Mouse (Mus musculus): ENCODE data around the gene Barx2. TPM values are rescaled to one million over a fixed set of nuclear protein-coding genes. Genes with fewer than 3 reads are reported as not detected.
"Not testable (repeated sequence)": the region's sequence is repeated elsewhere in the genome, so short reads cannot be mapped to it uniquely, and the experiment has no call there.

Gene Barx2
- total RNA-seq (2021), result 1 to 10 TPM; 5.8 to 7.4 TPM

GRCm38 (mm10) chr9:31912921-31913738, at the start of gene Barx2:
TSS of gene Barx2 (minus strand) at chr9:31913462.
- peak; percentile 81 to 84 for DNase-seq (ENCODE audit: low spot score in 2 of 2)
- intact Hi-C loops (cut with DNase I), result loop anchor here (2.0 to 5.0 kb wide), 3 partner anchors 54 to 336 kb away; no protein-coding TSS in a partner anchor

GRCm38 (mm10) chr9:31962265-31962664, 49.0 kb upstream of the Barx2 start:
- intact Hi-C loops (cut with DNase I), result no loop called here
- DNase-seq (ENCODE audit: low spot score in 2 of 2), result peak in 1 of 2 experiments; percentile 19

GRCm38 (mm10) chr9:31960488-31960887, 47.2 kb upstream of the Barx2 start:
- DNase-seq (ENCODE audit: low spot score in 2 of 2), result no peak
- intact Hi-C loops (cut with DNase I), result no loop called here

DNA sequence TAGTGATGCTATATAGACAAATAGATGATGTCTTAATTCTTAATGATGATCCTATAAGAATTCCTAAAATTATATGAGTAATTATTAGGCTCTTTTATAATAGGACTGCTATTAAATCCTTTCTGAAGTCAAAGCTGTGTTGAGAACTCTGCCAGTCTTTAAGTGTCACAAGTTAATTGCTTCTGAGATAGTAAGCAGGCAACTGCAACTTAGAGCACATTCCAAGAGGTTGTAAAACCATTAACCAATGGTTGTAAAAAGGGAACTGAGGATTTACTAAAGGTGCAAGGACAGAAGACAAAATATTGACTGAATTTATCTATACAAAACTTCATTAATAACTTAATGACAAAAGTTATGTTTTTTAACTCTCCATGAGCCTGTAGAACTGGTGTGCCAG, 44.9 kb upstream of the Barx2 start:
- intact Hi-C loops (cut with DNase I), result no loop called here
- no peak for DNase-seq (ENCODE audit: low spot score in 2 of 2)

GRCm38 (mm10) chr9:31950506-31950905, 37.2 kb upstream of the Barx2 start:
- intact Hi-C loops (cut with DNase I), result no loop called here
- DNase-seq (ENCODE audit: low spot score in 2 of 2), result no peak

DNA sequence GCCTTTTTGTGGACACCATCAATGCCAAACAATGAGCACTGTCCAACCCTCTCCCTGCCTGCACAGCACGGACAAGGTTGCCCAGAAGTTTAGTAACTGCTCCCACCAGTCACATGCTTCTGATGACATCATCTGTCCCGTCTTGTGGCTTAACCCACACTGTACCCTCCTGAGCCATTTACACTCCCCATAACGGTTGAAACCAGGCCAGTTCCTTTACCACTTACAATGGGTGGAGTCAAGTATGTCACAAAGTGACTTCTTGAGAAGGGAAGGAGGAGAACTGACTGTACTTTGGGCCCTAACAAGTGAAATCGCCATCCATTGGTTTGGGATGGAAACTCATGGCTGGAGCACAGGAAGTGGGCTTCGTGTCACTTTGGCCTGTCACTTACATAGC, 35.8 kb upstream of the Barx2 start:
- intact Hi-C loops (cut with DNase I), result loop anchor here (5.0 to 10.0 kb wide), 3 partner anchors 206 to 403 kb away; no protein-coding TSS in a partner anchor

DNA sequence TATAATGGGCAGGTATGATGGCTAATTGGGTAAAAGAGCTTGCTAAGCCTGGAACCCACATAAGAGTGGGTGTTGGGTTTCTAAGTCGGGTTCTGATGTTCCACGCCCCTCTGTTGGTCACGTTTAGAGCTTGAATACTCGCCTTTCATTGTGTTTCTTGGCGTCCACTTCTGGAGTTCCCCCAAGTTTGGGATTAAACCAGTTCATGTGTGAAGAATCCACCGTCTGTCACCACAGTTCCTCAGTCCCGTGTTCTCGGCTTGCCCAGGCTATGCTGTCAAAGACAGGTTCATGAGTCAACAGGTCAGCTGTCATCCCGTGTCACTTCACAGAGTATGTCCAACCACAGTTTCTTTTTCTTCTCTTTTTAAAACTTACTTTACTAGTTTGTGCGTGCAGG, 33.8 kb upstream of the Barx2 start:
- intact Hi-C loops (cut with DNase I), result loop anchor here (5.0 to 10.0 kb wide), 3 partner anchors 208 to 405 kb away; no protein-coding TSS in a partner anchor
- DNase-seq (ENCODE audit: low spot score in 2 of 2), result no peak

More for the DNA sequence above, 35.8 kb upstream of the Barx2 start:
- no peak for DNase-seq (ENCODE audit: low spot score in 2 of 2)

DNA sequence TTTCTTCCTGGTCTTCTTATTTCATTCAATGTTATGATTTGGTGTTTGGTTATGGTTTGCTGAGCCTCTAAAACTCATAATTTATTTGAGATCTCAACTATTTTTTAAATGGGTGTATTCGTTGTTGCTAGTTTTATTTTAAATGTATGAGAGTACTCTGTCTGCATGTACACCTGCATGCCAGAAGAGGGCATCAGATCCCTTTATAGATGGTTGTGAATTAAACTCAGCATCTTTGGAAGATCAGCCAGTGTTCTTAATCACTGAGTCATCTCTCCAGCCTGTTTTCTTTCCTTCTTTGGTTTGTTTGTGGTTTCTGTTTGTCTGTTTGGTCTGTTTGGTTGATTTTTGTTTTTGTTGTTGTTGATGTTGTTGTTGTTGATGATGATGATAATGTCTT, 29.1 kb upstream of the Barx2 start:
- intact Hi-C loops (cut with DNase I), result loop anchor here (10.0 kb wide), 1 partner anchor 212 kb away; no protein-coding TSS in a partner anchor
- no peak for DNase-seq (ENCODE audit: low spot score in 2 of 2)

DNA sequence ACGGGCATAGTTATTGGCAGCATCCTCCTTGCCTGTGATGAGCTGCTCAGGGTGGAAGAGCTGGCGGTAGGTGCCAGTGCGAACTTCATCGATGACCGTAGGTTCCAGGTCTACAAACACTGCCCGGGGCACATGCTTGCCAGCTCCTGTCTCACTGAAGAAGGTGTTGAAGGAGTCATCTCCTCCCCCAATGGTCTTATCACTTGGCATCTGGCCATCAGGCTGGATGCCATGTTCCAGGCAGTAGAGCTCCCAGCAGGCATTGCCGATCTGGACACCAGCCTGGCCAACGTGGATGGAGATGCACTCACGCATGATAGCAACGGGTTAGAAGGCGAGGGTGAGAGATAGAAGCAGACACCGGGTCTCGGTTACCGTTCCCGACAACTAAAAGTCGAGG, 23.2 kb upstream of the Barx2 start:
- DNase-seq (ENCODE audit: low spot score in 2 of 2); intact Hi-C loops (cut with DNase I): not testable (repeated sequence)

GRCm38 (mm10) chr9:31931691-31932090, 18.4 kb upstream of the Barx2 start:
- DNase-seq (ENCODE audit: low spot score in 2 of 2), result no peak
- intact Hi-C loops (cut with DNase I), result no loop called here

DNA sequence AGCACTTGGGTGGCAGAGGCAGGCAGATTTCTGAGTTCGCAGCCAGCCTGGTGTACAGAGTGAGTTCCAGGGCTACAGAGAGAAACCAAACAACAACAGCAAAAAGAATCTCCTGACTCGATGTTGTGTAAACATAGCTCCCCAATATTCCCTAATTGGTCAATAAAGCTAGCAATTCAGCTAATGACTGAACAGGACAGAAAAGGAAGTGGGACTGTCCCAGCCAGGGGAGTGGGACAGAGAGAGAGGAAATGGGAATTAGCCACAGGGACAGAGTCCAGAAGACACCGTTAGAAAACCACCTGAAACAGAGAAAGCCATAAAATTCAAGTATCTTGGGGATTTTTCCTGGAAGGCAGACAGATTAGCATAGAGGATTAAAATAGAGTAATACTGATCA, 18.0 kb upstream of the Barx2 start:
- intact Hi-C loops (cut with DNase I), result no loop called here
- DNase-seq (ENCODE audit: low spot score in 2 of 2), result no peak

GRCm38 (mm10) chr9:31926766-31927165, 13.5 kb upstream of the Barx2 start:
- intact Hi-C loops (cut with DNase I), result loop anchor here (1.0 to 5.0 kb wide), 2 partner anchors 349 to 367 kb away; no protein-coding TSS in a partner anchor
- DNase-seq (ENCODE audit: low spot score in 2 of 2), result no peak

DNA sequence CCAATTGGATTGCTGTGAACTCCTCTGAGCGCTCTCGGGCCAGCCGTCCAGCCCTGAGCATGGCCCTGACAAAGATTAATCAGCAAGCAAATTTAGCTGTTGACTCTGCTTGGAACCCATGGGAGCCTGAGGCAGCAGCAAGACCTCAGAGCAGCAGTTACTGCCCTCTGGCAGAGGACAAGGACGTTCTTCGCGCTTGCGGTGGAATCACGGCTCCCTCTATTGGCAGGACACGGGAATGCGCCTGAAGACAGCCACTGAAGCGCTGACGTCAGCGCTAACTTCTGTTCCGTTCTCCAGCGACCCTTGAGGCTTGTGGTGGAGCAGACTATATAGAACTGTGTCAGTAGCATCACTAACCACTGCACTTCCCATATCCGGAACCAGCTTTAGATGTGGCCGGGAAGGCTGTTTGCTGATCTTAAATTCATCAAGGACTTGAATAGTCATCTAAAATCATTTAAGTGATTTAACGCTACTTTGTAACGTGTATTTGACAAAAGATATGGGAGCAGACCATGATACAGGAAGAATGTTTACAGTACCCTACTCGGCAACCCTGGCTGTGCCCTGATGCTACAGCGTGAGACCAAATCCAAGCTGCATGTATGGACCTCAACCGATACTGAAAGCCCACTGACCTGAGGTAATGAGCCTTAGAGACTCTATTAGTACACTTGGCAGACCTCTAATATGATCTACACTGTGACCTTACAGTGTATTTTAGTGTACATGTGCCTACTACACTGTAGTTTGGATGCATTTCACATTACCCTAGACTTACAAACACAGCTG, 12.8 kb upstream of the Barx2 start:
- DNase-seq (ENCODE audit: low spot score in 2 of 2), result peak; percentile 79 to 84
- intact Hi-C loops (cut with DNase I), result loop anchor here (1.0 to 5.0 kb wide), 2 partner anchors 349 to 367 kb away; no protein-coding TSS in a partner anchor

- DNase-seq (ENCODE audit: low spot score in 2 of 2), result no peak
- intact Hi-C loops (cut with DNase I), result no loop called here
Measured at GRCm38 (mm10) chr9:31923529-31923928, 10.3 kb upstream of the Barx2 start.

- intact Hi-C loops (cut with DNase I), result no loop called here
- DNase-seq (ENCODE audit: low spot score in 2 of 2), result no peak
Measured at GRCm38 (mm10) chr9:31919802-31920201, 6.5 kb upstream of the Barx2 start.

DNA sequence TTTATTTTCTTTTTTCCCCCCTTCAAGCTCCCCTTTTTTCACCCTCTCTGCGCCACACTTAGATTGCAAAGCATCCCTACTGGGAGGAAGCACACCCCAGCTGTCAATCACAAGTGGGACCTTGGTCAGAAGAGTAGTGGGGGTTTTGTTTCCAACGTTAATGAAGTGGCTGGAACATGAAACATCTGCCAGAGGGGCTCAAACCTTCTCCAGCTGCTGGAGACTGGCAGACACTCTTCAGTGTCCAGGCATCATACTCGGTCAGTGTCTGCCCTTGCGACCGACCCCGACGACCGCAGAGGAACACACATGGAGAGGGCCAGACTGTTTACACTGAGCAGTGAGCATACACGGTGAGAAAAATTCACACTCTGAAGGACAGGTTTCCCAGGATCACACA, 3.2 kb upstream of the Barx2 start:
- intact Hi-C loops (cut with DNase I), result no loop called here
- no peak for DNase-seq (ENCODE audit: low spot score in 2 of 2)

- intact Hi-C loops (cut with DNase I), result loop anchor here (1.0 to 5.0 kb wide), 2 partner anchors 118 to 356 kb away; no protein-coding TSS in a partner anchor
- peak in 1 of 2 experiments; percentile 23 for DNase-seq (ENCODE audit: low spot score in 2 of 2)
Measured at GRCm38 (mm10) chr9:31914871-31915270, 1.6 kb upstream of the Barx2 start.

GRCm38 (mm10) chr9:31913739-31914591, 703 bp upstream of the Barx2 start:
- intact Hi-C loops (cut with DNase I), result loop anchor here (1.0 to 5.0 kb wide), 4 partner anchors 55 to 355 kb away; no protein-coding TSS in a partner anchor
- no peak for DNase-seq (ENCODE audit: low spot score in 2 of 2)

DNA sequence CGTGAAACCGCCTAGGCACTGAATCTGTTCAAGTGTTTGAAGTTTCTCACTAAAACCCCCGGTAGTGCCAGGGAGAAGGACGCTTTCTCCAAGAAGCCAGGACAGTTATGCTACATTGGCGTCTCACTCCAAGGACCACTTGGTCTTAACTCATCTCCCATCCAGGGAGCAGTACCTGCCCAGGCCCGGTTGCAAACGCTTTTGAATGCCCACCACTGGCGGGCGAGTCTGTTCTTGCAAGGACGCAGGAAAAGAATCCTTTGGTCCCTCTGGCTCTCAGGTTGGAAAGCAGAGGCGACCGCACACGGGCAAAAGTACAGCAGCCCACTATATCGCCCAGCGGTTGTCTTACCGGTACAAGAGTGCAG, 725 bp downstream of the Barx2 start:
- intact Hi-C loops (cut with DNase I), result loop anchor here (2.0 to 5.0 kb wide), 3 partner anchors 54 to 336 kb away; no protein-coding TSS in a partner anchor
- no peak for DNase-seq (ENCODE audit: low spot score in 2 of 2)
